Mouse (Mus musculus): Measurements from ENCODE around the gene Ndufc1. TPM values are rescaled to one million over a fixed set of nuclear protein-coding genes. Genes with fewer than 3 reads are reported as not detected.
"Not testable (repeated sequence)": the region's sequence is repeated elsewhere in the genome, so short reads cannot be mapped to it uniquely, and the experiment has no call there.

Gene Ndufc1
- polyA plus RNA-seq, 1 experiment from 2014 or later: 539 TPM

DNA sequence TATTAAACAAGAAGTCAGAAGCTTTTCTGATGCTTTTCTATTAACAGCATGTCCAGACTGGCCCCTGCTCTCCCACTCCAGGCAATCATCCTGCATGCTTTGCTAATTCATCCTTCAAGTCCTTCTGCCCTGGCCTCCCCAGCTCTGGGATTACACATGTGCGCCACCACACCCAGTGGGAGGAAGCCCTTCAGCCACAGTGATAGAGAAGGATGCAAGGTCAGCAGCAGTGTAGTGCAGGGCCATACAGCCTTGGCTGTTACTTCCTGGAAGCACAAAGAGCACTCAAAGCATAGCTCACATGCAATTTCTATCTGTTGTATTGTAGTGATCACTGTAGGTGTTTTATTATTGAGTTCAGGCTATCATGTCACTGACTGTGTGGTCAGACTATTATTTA is 4.5 kb upstream of the Ndufc1 start:
- Histone ChIP-seq H3K4me1 (peaks cover 41% of the 10 kb centered on the region), H3K27me3 (replicated peaks) (no peaks in the 10 kb centered on the region), H3K4me3 (no peak overlapping the region), H3K36me3 (no peaks in the 10 kb centered on the region), H3K9me3 (replicated peaks) (no peaks in the 10 kb centered on the region), H3K27ac (peak overlapping the region; percentile 27), H3K4me2 (no peak overlapping the region), H3K9ac (no peak overlapping the region)
- ATAC-seq: no peak
- WGBS (ENCODE audit: insufficient replicate concordance): 43% methylated on average over 1 of the region's 1 CpGs

DNA sequence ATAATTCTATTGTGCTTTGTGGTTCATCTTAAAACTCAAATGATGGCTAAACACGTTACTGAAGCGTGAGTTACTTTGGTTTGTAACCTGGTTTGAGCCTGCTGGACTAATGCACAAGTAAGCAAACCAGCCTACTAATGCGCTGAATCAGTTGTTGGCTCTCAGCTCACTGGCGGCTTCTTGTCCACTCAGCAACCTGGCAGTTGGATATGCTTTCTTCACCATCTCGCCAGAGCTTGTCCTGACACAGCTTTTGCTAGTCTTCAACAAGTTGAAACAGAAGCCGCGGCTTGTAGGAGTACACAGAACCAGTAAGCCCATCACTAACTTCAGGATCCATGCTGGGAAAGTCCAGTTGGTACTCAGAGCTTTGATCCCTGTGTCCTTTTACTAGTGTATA is 3.7 kb upstream of the Ndufc1 start:
- Histone ChIP-seq H3K4me3 (no peak overlapping the region), H3K9ac (no peak overlapping the region), H3K4me2 (no peak overlapping the region), H3K4me1 (peaks cover 40% of the 10 kb centered on the region), H3K27me3 (replicated peaks) (no peaks in the 10 kb centered on the region), H3K9me3 (replicated peaks) (no peaks in the 10 kb centered on the region), H3K27ac (no peak overlapping the region), H3K36me3 (no peaks in the 10 kb centered on the region)
- ATAC-seq: no peak
- 81% methylated on average over 7 of the region's 7 CpGs for WGBS (ENCODE audit: insufficient replicate concordance)

DNA sequence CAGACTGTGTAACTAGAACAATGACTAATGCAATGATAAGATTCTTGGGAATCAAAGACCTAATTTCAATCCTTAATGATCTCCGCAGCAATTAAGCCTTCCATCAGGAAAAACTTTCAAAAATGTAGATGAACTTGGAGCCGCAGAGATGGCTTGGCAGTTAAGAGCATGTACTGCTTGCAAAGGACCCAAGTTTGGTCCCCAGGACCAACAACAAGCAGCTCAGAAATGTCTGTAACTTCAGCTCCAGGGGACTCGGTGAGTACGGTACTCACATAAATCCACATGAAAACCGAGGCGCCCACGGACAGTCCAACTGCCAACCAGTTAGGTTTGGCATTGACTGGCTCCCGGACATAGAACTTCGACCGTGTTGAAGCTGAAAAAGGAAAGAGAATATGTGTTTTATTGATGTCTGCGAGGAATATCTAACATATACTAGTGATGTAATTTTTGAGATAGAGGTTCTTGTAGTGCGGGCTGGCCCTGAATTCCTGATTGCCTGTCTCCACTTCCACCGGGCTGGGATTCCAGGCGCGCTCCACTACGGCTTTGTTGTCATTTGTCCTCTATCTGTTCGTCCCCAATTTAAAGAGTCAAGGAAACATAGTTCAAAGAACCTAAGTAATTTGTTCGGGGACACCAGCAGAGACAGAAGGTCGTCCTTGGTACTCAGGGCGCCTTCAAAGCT is 773 bp downstream of the Ndufc1 start:
- peak overlapping the region; percentile 87 for H3K4me3 ChIP-seq
- peak overlapping the region; percentile 87 for H3K27ac ChIP-seq
- H3K27me3 ChIP-seq (replicated peaks): no peaks in the 10 kb centered on the region
- H3K4me1 ChIP-seq: peaks cover 29% of the 10 kb centered on the region
- peak; percentile 7; the same call in 1 of the 2 replicates for ATAC-seq
- peak overlapping the region; percentile 89 for H3K9ac ChIP-seq
- peak overlapping the region; percentile 83 for H3K4me2 ChIP-seq
- peaks cover 37% of the 10 kb centered on the region for H3K36me3 ChIP-seq
- no peaks in the 10 kb centered on the region for H3K9me3 ChIP-seq (replicated peaks)
- WGBS (ENCODE audit: insufficient replicate concordance): 19% methylated on average over 20 of the region's 20 CpGs

- 77% methylated on average over 12 of the region's 12 CpGs for WGBS (ENCODE audit: insufficient replicate concordance)
- H3K9ac ChIP-seq: no peak overlapping the region
- no peak for ATAC-seq
These were observed 6.2 kb downstream of the Ndufc1 start for GRCm38 (mm10) chr3:51402628-51403027.

DNA sequence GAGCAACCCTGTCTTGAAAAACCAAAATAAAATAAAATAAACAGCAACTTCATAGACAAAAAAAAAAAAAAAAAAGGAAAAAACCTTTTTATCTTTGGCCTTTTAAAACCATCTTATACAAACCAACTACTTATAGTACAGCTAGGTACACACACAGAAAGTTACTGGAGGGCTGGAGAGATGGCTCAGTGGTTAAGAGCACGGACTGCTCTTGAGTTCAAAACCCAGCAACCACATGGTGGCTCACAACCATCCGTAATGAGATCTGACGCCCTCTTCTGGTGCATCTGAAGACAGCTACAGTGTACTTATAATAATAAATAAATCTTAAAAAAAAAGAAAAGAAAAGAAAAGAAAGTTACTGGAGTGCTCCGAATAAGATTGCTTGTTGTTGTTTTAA is 6.7 kb downstream of the Ndufc1 start:
- H3K4me1 ChIP-seq: peaks cover 25% of the 10 kb centered on the region
- not testable (repeated sequence) for H3K9me3 ChIP-seq (replicated peaks); H3K9ac ChIP-seq; H3K27ac ChIP-seq; ATAC-seq; H3K4me2 ChIP-seq; H3K4me3 ChIP-seq
- WGBS (ENCODE audit: insufficient replicate concordance): 44% methylated on average over 4 of the region's 4 CpGs
- H3K27me3 ChIP-seq (replicated peaks): peaks cover 24% of the 10 kb centered on the region
- peaks cover 42% of the 10 kb centered on the region for H3K36me3 ChIP-seq

More at GRCm38 (mm10) chr3:51402628-51403027, 6.2 kb downstream of the Ndufc1 start:
- H3K27ac ChIP-seq: no peak overlapping the region
- H3K27me3 ChIP-seq (replicated peaks): peaks cover 20% of the 10 kb centered on the region
- H3K4me2 ChIP-seq: no peak overlapping the region
- peaks cover 28% of the 10 kb centered on the region for H3K4me1 ChIP-seq
- peaks cover 43% of the 10 kb centered on the region for H3K36me3 ChIP-seq
- H3K9me3 ChIP-seq (replicated peaks): no peaks in the 10 kb centered on the region
- H3K4me3 ChIP-seq: no peak overlapping the region

- no peak for ATAC-seq
- Histone ChIP-seq H3K9ac (no peak overlapping the region), H3K27me3 (replicated peaks) (peaks cover 31% of the 10 kb centered on the region), H3K27ac (no peak overlapping the region), H3K4me2 (no peak overlapping the region), H3K9me3 (replicated peaks) (no peaks in the 10 kb centered on the region), H3K4me3 (no peak overlapping the region), H3K36me3 (peaks cover 29% of the 10 kb centered on the region), H3K4me1 (peaks cover 25% of the 10 kb centered on the region)
- 69% methylated on average over 10 of the region's 10 CpGs for WGBS (ENCODE audit: insufficient replicate concordance)
These were observed 8.1 kb downstream of the Ndufc1 start for GRCm38 (mm10) chr3:51400682-51401081.

DNA sequence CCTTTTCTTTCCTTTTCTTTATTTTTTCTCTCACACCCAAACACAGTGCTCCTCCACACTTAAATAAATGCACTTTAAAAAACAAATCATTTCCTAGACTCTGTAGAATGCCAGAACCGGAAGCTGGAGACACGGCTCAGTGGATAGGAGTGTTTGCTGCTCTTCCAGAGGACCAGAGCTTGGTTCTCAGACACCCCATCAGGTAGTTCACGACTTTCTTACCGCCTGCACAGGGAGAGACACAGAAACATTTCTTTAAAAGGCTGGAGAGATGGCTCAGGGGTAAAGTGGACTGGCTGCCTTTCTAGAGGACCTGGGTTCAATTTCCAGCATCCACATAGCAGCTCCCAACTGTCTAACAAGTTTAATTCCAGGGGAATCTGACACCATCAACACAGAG is 9.3 kb downstream of the Ndufc1 start:
- Histone ChIP-seq H3K36me3 (peaks cover 21% of the 10 kb centered on the region), H3K4me2 (no peak overlapping the region), H3K27me3 (replicated peaks) (peaks cover 40% of the 10 kb centered on the region), H3K9ac (no peak overlapping the region), H3K4me1 (peaks cover 27% of the 10 kb centered on the region), H3K9me3 (replicated peaks) (no peaks in the 10 kb centered on the region), H3K27ac (no peak overlapping the region), H3K4me3 (no peak overlapping the region)
- ATAC-seq: no peak
- WGBS (ENCODE audit: insufficient replicate concordance): 64% methylated on average over 4 of the region's 4 CpGs

- Histone ChIP-seq H3K4me3 (no peak overlapping the region), H3K4me1 (peaks cover 27% of the 10 kb centered on the region), H3K27me3 (replicated peaks) (peaks cover 42% of the 10 kb centered on the region), H3K36me3 (peaks cover 12% of the 10 kb centered on the region), H3K4me2 (no peak overlapping the region), H3K9me3 (replicated peaks) (no peaks in the 10 kb centered on the region), H3K27ac (no peak overlapping the region), H3K9ac (no peak overlapping the region)
- 20% methylated on average over 3 of the region's 3 CpGs for WGBS (ENCODE audit: insufficient replicate concordance)
- ATAC-seq: no peak
These were observed 10.1 kb downstream of the Ndufc1 start for GRCm38 (mm10) chr3:51398667-51399066.

DNA sequence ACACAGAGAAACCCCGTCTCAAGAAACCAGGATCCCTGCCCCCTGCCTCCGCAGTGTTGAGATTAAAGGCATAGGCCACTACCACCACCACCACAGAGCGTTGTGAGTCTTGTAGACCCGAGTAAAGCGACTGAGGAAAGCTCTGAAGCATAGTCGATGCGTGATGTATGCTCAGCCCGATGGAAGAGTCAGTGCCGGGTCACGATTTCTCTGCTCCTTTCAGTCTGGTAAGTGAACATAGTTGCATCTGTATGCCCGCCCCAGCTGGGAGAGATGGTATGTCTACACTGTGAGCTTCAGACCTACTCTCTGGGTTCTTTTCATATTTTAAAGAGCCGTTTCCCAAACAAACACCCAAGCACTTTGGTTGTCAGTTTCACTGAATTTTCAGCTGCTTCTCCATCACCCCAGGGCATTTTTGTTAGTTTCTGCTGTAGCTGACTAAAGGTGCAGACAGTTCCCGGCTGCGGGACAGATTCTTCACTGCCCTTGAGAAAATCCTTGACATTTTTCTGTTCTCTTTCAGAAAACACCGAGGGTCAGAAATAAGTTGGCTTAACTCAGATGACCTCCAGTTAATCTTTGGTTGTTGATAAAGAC is 11.0 kb downstream of the Ndufc1 start:
- ATAC-seq: no peak
- Histone ChIP-seq H3K27ac (no peak overlapping the region), H3K4me1 (peaks cover 27% of the 10 kb centered on the region), H3K4me2 (no peak overlapping the region), H3K36me3 (peaks cover 3% of the 10 kb centered on the region), H3K27me3 (replicated peaks) (peaks cover 44% of the 10 kb centered on the region), H3K9ac (no peak overlapping the region), H3K9me3 (replicated peaks) (no peaks in the 10 kb centered on the region), H3K4me3 (no peak overlapping the region)
- 62% methylated on average over 15 of the region's 15 CpGs for WGBS (ENCODE audit: insufficient replicate concordance)

- H3K27ac ChIP-seq: no peak within 1 kb of the TSS
- peak; percentile 90 for ATAC-seq
- H3K27me3 ChIP-seq (replicated peaks): peaks cover 53% of the 10 kb centered on the region
- no peaks in the 10 kb centered on the region for H3K36me3 ChIP-seq
- peak within 1 kb of the TSS; percentile 84 for H3K4me2 ChIP-seq
- no peaks in the 10 kb centered on the region for H3K9me3 ChIP-seq (replicated peaks)
- H3K4me1 ChIP-seq: peaks cover 29% of the 10 kb centered on the region
- H3K4me3 ChIP-seq: peak within 1 kb of the TSS; percentile 62
- 2% methylated on average over 41 of the region's 41 CpGs for WGBS (ENCODE audit: insufficient replicate concordance)
- H3K9ac ChIP-seq: peak within 1 kb of the TSS; percentile 52
These were observed 12.3 kb downstream of the Ndufc1 start, which contains the start of gene Mgarp for GRCm38 (mm10) chr3:51396219-51397068. Mgarp (minus strand) TSS chr3:51396738.

DNA sequence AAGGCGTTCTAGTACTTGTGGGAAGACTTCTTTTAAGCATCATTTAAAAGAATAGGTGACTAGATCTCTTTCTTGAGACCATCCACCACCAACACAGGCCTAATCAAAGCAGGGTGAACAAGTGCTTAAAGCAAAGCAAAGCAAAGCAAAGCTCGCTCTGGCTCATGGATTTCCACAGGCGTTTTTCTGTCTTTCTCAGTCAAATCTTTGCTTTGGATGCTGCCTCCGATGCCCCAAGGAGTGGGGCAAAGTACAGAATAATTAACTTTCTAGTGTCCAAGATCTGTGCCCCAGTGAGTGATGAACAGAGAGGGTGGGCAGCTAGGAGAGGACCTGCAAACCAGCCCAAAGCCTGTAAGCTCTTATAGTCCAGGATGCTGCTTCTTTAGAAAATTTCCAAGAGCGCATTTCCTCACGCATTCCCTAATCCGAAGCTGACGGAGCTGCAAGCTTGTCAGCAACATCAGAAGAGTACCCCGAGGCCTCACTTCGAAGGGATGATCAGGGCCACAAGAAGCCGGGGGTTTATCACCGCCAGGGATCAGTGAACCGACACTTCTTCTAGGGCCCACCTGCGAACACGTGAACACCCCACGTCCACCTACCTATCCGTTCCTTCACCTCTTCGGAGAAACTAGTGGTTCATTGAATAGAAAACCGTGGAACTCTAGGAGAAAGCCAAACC is 13.2 kb downstream of the Ndufc1 start:
- peaks cover 29% of the 10 kb centered on the region for H3K4me1 ChIP-seq
- no peak overlapping the region for H3K27ac ChIP-seq
- peaks cover 56% of the 10 kb centered on the region for H3K27me3 ChIP-seq (replicated peaks)
- WGBS (ENCODE audit: insufficient replicate concordance): 29% methylated on average over 19 of the region's 19 CpGs
- H3K9ac ChIP-seq: no peak overlapping the region
- no peaks in the 10 kb centered on the region for H3K9me3 ChIP-seq (replicated peaks)
- peak overlapping the region; percentile 84 for H3K4me2 ChIP-seq
- no peaks in the 10 kb centered on the region for H3K36me3 ChIP-seq
- no peak for ATAC-seq
- H3K4me3 ChIP-seq: peak overlapping the region; percentile 62
